ENCODE assay signal across 24 mouse cellular contexts in genomic region chr9:59531645-59532044, GRCm38 (mm10). TPM values are rescaled to one million over a fixed set of nuclear protein-coding genes. Genes with fewer than 3 reads are reported as not detected.
A peak's percentile ranks its signal among the peaks of the same experiment; 100 is the strongest.
DNase-seq lines count a peak whose midpoint lies in the region; ATAC-seq and TF ChIP-seq lines count a peak whose summit lies in the region.
"Had no signal": no experiment of that assay in that cellular context is flagged by ENCODE, and none has a peak within 500 bp of the region (broad histone marks: within the 10 kb centered on the region; RNA-seq: fewer than 3 reads in every experiment).

No protein-coding gene starts in this region.

- no peak overlapping the region for H3K4me2 ChIP-seq in embryonic facial prominence, embryonic 14.5 days (ENCODE audit: low read depth, low read length)
- H3K4me2 ChIP-seq in midbrain, postnatal 0 days (ENCODE audit: low read depth, low read length, poor library complexity, severe bottlenecking), result no peak overlapping the region
- H3K4me2 ChIP-seq: embryonic facial prominence, embryonic 12.5 days; heart, embryonic 11.5 days; hindbrain, embryonic 14.5 days; intestine, embryonic 15.5 days had no signal

- 37% methylated on average over 5 of the region's 5 CpGs for WGBS in embryonic facial prominence, embryonic 14.5 days
- WGBS in embryonic facial prominence, embryonic 10.5 days, result 19% methylated on average over 5 of the region's 5 CpGs
- 25% methylated on average over 5 of the region's 5 CpGs for WGBS in midbrain, postnatal 0 days

- H3K9me3 ChIP-seq in embryonic facial prominence, embryonic 14.5 days (ENCODE audit: control insufficient read depth, low read length), result no peaks in the 10 kb centered on the region
- H3K9me3 ChIP-seq in embryonic facial prominence, embryonic 10.5 days, result no peaks in the 10 kb centered on the region
- no peaks in the 10 kb centered on the region for H3K9me3 ChIP-seq in midbrain, postnatal 0 days (ENCODE audit: low read length)
- H3K9me3 ChIP-seq: embryonic facial prominence, embryonic 12.5 days; hindbrain, embryonic 10.5 days; intestine, embryonic 15.5 days had no signal

- TF ChIP-seq POLR2A in brain, embryonic 14.5 days (IDR thresholded peaks at IDR 0.05; ENCODE audit: borderline replicate concordance, extremely low read depth, insufficient read depth, insufficient read length, poor library complexity, severe bottlenecking), result no peak

- H3K27me3 ChIP-seq in embryonic facial prominence, embryonic 14.5 days (replicated peaks; ENCODE audit: control insufficient read depth, insufficient read depth, low read length), result no peaks in the 10 kb centered on the region
- no peaks in the 10 kb centered on the region for H3K27me3 ChIP-seq in embryonic facial prominence, embryonic 10.5 days (replicated peaks; ENCODE audit: low read depth, poor library complexity, severe bottlenecking)
- H3K27me3 ChIP-seq in midbrain, postnatal 0 days (ENCODE audit: insufficient read depth, low read length), result no peaks in the 10 kb centered on the region
- H3K27me3 ChIP-seq: embryonic facial prominence, embryonic 12.5 days; intestine, embryonic 15.5 days had no signal

- H3K9ac ChIP-seq in embryonic facial prominence, embryonic 14.5 days (ENCODE audit: low read depth, low read length), result no peak overlapping the region
- H3K9ac ChIP-seq in midbrain, postnatal 0 days (replicated peaks; ENCODE audit: low read length, poor library complexity, severe bottlenecking), result no peak overlapping the region
- H3K9ac ChIP-seq: embryonic facial prominence, embryonic 12.5 days; hindbrain, embryonic 14.5 days; intestine, embryonic 15.5 days had no signal

- ATAC-seq in embryonic facial prominence, embryonic 14.5 days (ENCODE audit: low read depth), result peak; percentile 33; the same call in 1 of the 2 replicates
- no peak for ATAC-seq in midbrain, postnatal 0 days (ENCODE audit: low FRiP score)
- ATAC-seq: forebrain, embryonic 14.5 days; intestine, embryonic 15.5 days had no signal

- H3K4me1 ChIP-seq in embryonic facial prominence, embryonic 14.5 days (ENCODE audit: control insufficient read depth, insufficient read depth, low read length), result no peaks in the 10 kb centered on the region
- H3K4me1 ChIP-seq in embryonic facial prominence, embryonic 10.5 days, result 0 out of 2 replicates have a peak, but pooled peaks cover 6% of the 10 kb centered on the region
- no peaks in the 10 kb centered on the region for H3K4me1 ChIP-seq in midbrain, postnatal 0 days (ENCODE audit: insufficient read depth, low read length)
- H3K4me1 ChIP-seq: embryonic facial prominence, embryonic 12.5 days; hindbrain, embryonic 10.5 days; intestine, embryonic 15.5 days had no signal

- no peak overlapping the region for H3K27ac ChIP-seq in embryonic facial prominence, embryonic 14.5 days (replicated peaks; ENCODE audit: low read depth, low read length)
- no peak overlapping the region for H3K27ac ChIP-seq in embryonic facial prominence, embryonic 10.5 days (replicated peaks)
- no peak overlapping the region for H3K27ac ChIP-seq in midbrain, postnatal 0 days (ENCODE audit: low read depth, low read length)
- H3K27ac ChIP-seq: embryonic facial prominence, embryonic 12.5 days; heart, adult 2 months; hindbrain, embryonic 10.5 days; hindbrain, embryonic 14.5 days; intestine, embryonic 15.5 days had no signal

- no peak overlapping the region for H3K4me3 ChIP-seq in embryonic facial prominence, embryonic 14.5 days (ENCODE audit: low read depth, low read length)
- no peak overlapping the region for H3K4me3 ChIP-seq in embryonic facial prominence, embryonic 10.5 days
- H3K4me3 ChIP-seq in midbrain, postnatal 0 days (ENCODE audit: low read depth, low read length), result no peak overlapping the region
- H3K4me3 ChIP-seq: embryonic facial prominence, embryonic 12.5 days; heart, adult 2 months; hindbrain, embryonic 10.5 days; intestine, embryonic 15.5 days had no signal

- no peak for TF ChIP-seq CTCF in brain, embryonic 14.5 days (IDR thresholded peaks at IDR 0.05; ENCODE audit: borderline replicate concordance, extremely low read depth, insufficient read depth, insufficient read length)
- TF ChIP-seq CTCF in midbrain, postnatal 0 days (IDR thresholded peaks at IDR 0.05), result no peak

- peak; percentile 20 for DNase-seq in embryonic facial prominence, embryonic 14.5 days (ENCODE audit: low spot score)
- DNase-seq in embryonic facial prominence, embryonic 10.5 days (ENCODE audit: low spot score), result no peak
- DNase-seq in thymus, postnatal 14 days, result peak; percentile 25
- no peak for DNase-seq in thymus, adult 18-20 months
- DNase-seq in ES-CJ7 (ENCODE audit: low read depth, low spot score), result peak; percentile 70
- DNase-seq in brain, embryonic 14.5 days (ENCODE audit: low read depth), result peak; percentile 2
- DNase-seq in midbrain, postnatal 0 days (ENCODE audit: low spot score), result no peak
- DNase-seq: adrenal gland, adult 8-10 months; adrenal gland, postnatal 36 days; cerebellum, adult 11 months; cerebellum, adult 8-10 months; cerebellum, postnatal 14 days; embryo, embryonic 11 days; gastrocnemius, postnatal 10 days; heart, adult 2 months had no signal

- no peaks in the 10 kb centered on the region for H3K36me3 ChIP-seq in embryonic facial prominence, embryonic 14.5 days (ENCODE audit: control insufficient read depth, insufficient read depth, low read length)
- H3K36me3 ChIP-seq in embryonic facial prominence, embryonic 10.5 days (replicated peaks), result no peaks in the 10 kb centered on the region
- no peaks in the 10 kb centered on the region for H3K36me3 ChIP-seq in midbrain, postnatal 0 days (ENCODE audit: insufficient read depth, low read length)
- H3K36me3 ChIP-seq: embryonic facial prominence, embryonic 12.5 days; hindbrain, embryonic 10.5 days; intestine, embryonic 15.5 days had no signal

RNA-seq across cellular contexts. Expression of gene Hexa, which starts 7.7 kb away (rescaled TPM):
- 101 and 107 TPM in 2 replicates for polyA plus RNA-seq in embryonic facial prominence, embryonic 14.5 days (2014; fragmentation: Nextera tagmentation; extraction: Ambion mirVana)
- polyA plus RNA-seq in embryonic facial prominence, embryonic 10.5 days (2016; fragmentation: Nextera tagmentation; extraction: Ambion mirVana), result 42.5 and 43.2 TPM in 2 replicates
- polyA plus RNA-seq in brain, embryonic 14.5 days (2012; rRNA removed), result 45.2 and 52.9 TPM in 2 replicates
- 49.6 and 53.8 TPM in 2 replicates for total RNA-seq in midbrain, postnatal 0 days (2014; rRNA removed)
- 43.6 and 48.4 TPM in 2 replicates for polyA plus RNA-seq in midbrain, postnatal 0 days (2015; fragmentation: Nextera tagmentation; extraction: Ambion mirVana)

RNA-seq across cellular contexts. Expression of gene Tmem202, which starts 8.0 kb away (rescaled TPM):
- polyA plus RNA-seq in embryonic facial prominence, embryonic 14.5 days (2014; fragmentation: Nextera tagmentation; extraction: Ambion mirVana), result 0.15 and 0.64 TPM in 2 replicates
- not detected in 2 replicates for polyA plus RNA-seq in embryonic facial prominence, embryonic 10.5 days (2016; fragmentation: Nextera tagmentation; extraction: Ambion mirVana)
- 0.14 and 0.26 TPM in 2 replicates for polyA plus RNA-seq in brain, embryonic 14.5 days (2012; rRNA removed)
- total RNA-seq in midbrain, postnatal 0 days (2014; rRNA removed), result 0.99 and 2.3 TPM in 2 replicates
- 1.4 and 1.6 TPM in 2 replicates for polyA plus RNA-seq in midbrain, postnatal 0 days (2015; fragmentation: Nextera tagmentation; extraction: Ambion mirVana)
- total RNA-seq: common myeloid progenitor, adult 5-6 weeks had no signal
- polyA plus RNA-seq: embryonic facial prominence, embryonic 12.5 days; hindbrain, embryonic 10.5 days; intestine, embryonic 15.5 days had no signal

RNA-seq across cellular contexts. Expression of gene Arih1, which starts 45.2 kb away (rescaled TPM):
- polyA plus RNA-seq in embryonic facial prominence, embryonic 14.5 days (2014; fragmentation: Nextera tagmentation; extraction: Ambion mirVana), result 15.5 and 16.7 TPM in 2 replicates
- 18.7 and 19.5 TPM in 2 replicates for polyA plus RNA-seq in embryonic facial prominence, embryonic 10.5 days (2016; fragmentation: Nextera tagmentation; extraction: Ambion mirVana)
- 59.6 and 73.7 TPM in 2 replicates for polyA plus RNA-seq in brain, embryonic 14.5 days (2012; rRNA removed)
- 47.9 and 60.2 TPM in 2 replicates for total RNA-seq in midbrain, postnatal 0 days (2014; rRNA removed)
- polyA plus RNA-seq in midbrain, postnatal 0 days (2015; fragmentation: Nextera tagmentation; extraction: Ambion mirVana), result 7.9 and 8.1 TPM in 2 replicates

RNA-seq across cellular contexts. Expression of gene Celf6, which starts 46.1 kb away (rescaled TPM):
- 0.93 and 0.96 TPM in 2 replicates for polyA plus RNA-seq in embryonic facial prominence, embryonic 14.5 days (2014; fragmentation: Nextera tagmentation; extraction: Ambion mirVana)
- 1.3 TPM in 2 replicates for polyA plus RNA-seq in embryonic facial prominence, embryonic 10.5 days (2016; fragmentation: Nextera tagmentation; extraction: Ambion mirVana)
- polyA plus RNA-seq in brain, embryonic 14.5 days (2012; rRNA removed), result 21.3 and 28.3 TPM in 2 replicates
- total RNA-seq in midbrain, postnatal 0 days (2014; rRNA removed), result 77.9 and 81.1 TPM in 2 replicates
- 47.3 and 59.6 TPM in 2 replicates for polyA plus RNA-seq in midbrain, postnatal 0 days (2015; fragmentation: Nextera tagmentation; extraction: Ambion mirVana)
- total RNA-seq: common myeloid progenitor, adult 5-6 weeks; gastrocnemius, postnatal 10 days; heart, adult 2 months; heart, postnatal 25 days; MEL had no signal
- polyA plus RNA-seq: heart, adult 2 months had no signal

Comparison
In these comparisons a context has a peak if more than half of its experiments do, and no peak if none do; other contexts are left out.
1. DNase-seq: peak in embryonic facial prominence, embryonic 14.5 days (single experiment), thymus, postnatal 14 days (single experiment), ES-CJ7 (single experiment) and brain, embryonic 14.5 days (single experiment); none in embryonic facial prominence, embryonic 10.5 days (single experiment), thymus, adult 18-20 months (0 of 2) and midbrain, postnatal 0 days (single experiment).